Mouse (Mus musculus): ENCODE measurements around the gene Zfp362. TPM values are rescaled to one million over a fixed set of nuclear protein-coding genes. Genes with fewer than 3 reads are reported as not detected.

Gene Zfp362
- total and polyA plus RNA-seq, 3 experiments: 9.7 to 70.1 (median 16.1) TPM

GRCm38 (mm10) chr4:128817011-128817410 lies 11.2 kb upstream of the Zfp362 start:
- H3K27ac ChIP-seq (ENCODE audit: insufficient read depth, low read depth): no peak overlapping the region
- H3K36me3 ChIP-seq (replicated peaks in 1 of 2; ENCODE audit: control insufficient read depth in 1 of 2, insufficient read depth in 1 of 2, low read length in 1 of 2): peaks cover 0 to 11% of the 10 kb centered on the region in 2 experiments
- no peaks in the 10 kb centered on the region for H3K9me3 ChIP-seq (replicated peaks; ENCODE audit: low read length)
- H3K4me3 ChIP-seq (replicated peaks in 1 of 3; ENCODE audit: low read depth in 2 of 3, low read length in 2 of 3, poor library complexity in 1 of 3): no peak overlapping the region
- TF ChIP-seq CHD1 (IDR thresholded peaks at IDR 0.05; ENCODE audit: low read depth, low read length) (no peak), JUN (IDR thresholded peaks at IDR 0.05; ENCODE audit: insufficient read depth, low read depth, low read length) (no peak), USF1 (IDR thresholded peaks at IDR 0.05; ENCODE audit: low read depth, low read length) (no peak), E2F4 (IDR thresholded peaks at IDR 0.05; ENCODE audit: insufficient replicate concordance, low read depth, low read length) (no peak), MYC (IDR thresholded peaks at IDR 0.05; ENCODE audit: low read depth, low read length) (no peak), MAX (IDR thresholded peaks at IDR 0.05; ENCODE audit: low read length) (no peak), RAD21 (IDR thresholded peaks at IDR 0.05; ENCODE audit: low read depth, low read length) (no peak), SMC3 (IDR thresholded peaks at IDR 0.05; ENCODE audit: low read depth, low read length) (no peak), PAX5 (IDR thresholded peaks at IDR 0.05; ENCODE audit: low read length) (no peak), ZC3H11A (IDR thresholded peaks at IDR 0.05; ENCODE audit: low read depth, low read length) (no peak), GABPA (IDR thresholded peaks at IDR 0.05; ENCODE audit: insufficient replicate concordance, low read depth, low read length) (no peak), TCF12 (IDR thresholded peaks at IDR 0.05; ENCODE audit: low read depth, low read length) (no peak), TBP (conservative IDR thresholded peaks at IDR 0.05; ENCODE audit: low read depth, low read length) (no peak), ZNF384 (IDR thresholded peaks at IDR 0.05; ENCODE audit: low read depth, low read length) (no peak), RCOR1 (conservative IDR thresholded peaks at IDR 0.05; ENCODE audit: low read depth, low read length) (no peak), ZKSCAN1 (IDR thresholded peaks at IDR 0.05; ENCODE audit: borderline replicate concordance, low read depth, low read length) (no peak), USF2 (conservative IDR thresholded peaks at IDR 0.05; ENCODE audit: low read depth, low read length) (no peak), NRF1 (IDR thresholded peaks at IDR 0.05; ENCODE audit: low read depth, low read length) (no peak)
- no peak for DNase-seq (ENCODE audit: extremely low read depth)
- no peak overlapping the region for H3K4me2 ChIP-seq (ENCODE audit: insufficient read depth, low read depth, poor library complexity, severe bottlenecking)
- no peak overlapping the region for H3K9ac ChIP-seq (ENCODE audit: insufficient read depth, low read depth)
- 0 out of 2 replicates have a peak, but pooled peaks cover 3% of the 10 kb centered on the region for H3K79me2 ChIP-seq (replicated peaks; ENCODE audit: control insufficient read depth, extremely low read depth, insufficient read depth, poor library complexity, severe bottlenecking)
- in situ Hi-C loops (cut with MboI; ENCODE audit: low pct_ligation_motif_present, low pct_unique_long_range_greater_than_20kb, low sequenced_read_pairs) (no loop called here), dilution Hi-C loops (cut with MboI; ENCODE audit: extremely low pct_ligation_motif_present, extremely low pct_unique_long_range_greater_than_20kb, low sequenced_read_pairs) (no loop called here)
- peaks cover 11 to 24% of the 10 kb centered on the region in 2 experiments for H3K4me1 ChIP-seq (ENCODE audit: control insufficient read depth in 1 of 2, insufficient read depth in 2 of 2)
- no peaks in the 10 kb centered on the region for H3K27me3 ChIP-seq (replicated peaks)

GRCm38 (mm10) chr4:128811382-128812056 lies 5.7 kb upstream of the Zfp362 start:
- peak; percentile 94 for DNase-seq (ENCODE audit: extremely low read depth)
- in situ Hi-C loops (cut with MboI; ENCODE audit: low pct_ligation_motif_present, low pct_unique_long_range_greater_than_20kb, low sequenced_read_pairs): no loop called here
- no peaks in the 10 kb centered on the region for H3K79me2 ChIP-seq (replicated peaks; ENCODE audit: control insufficient read depth, extremely low read depth, insufficient read depth, poor library complexity, severe bottlenecking)
- H3K4me1 ChIP-seq (ENCODE audit: control insufficient read depth in 1 of 2, insufficient read depth in 2 of 2): peaks cover 3 to 18% of the 10 kb centered on the region in 2 experiments; a peak in 3 of 4 replicates
- H3K4me2 ChIP-seq (ENCODE audit: insufficient read depth, low read depth, poor library complexity, severe bottlenecking): peak overlapping the region; percentile 58
- H3K36me3 ChIP-seq (replicated peaks in 1 of 2; ENCODE audit: control insufficient read depth in 1 of 2, insufficient read depth in 1 of 2, low read length in 1 of 2): peaks cover 0 to 11% of the 10 kb centered on the region in 2 experiments
- dilution Hi-C loops (cut with MboI; ENCODE audit: extremely low pct_ligation_motif_present, extremely low pct_unique_long_range_greater_than_20kb, low sequenced_read_pairs): no loop called here
- no peaks in the 10 kb centered on the region for H3K27me3 ChIP-seq (replicated peaks)
- H3K4me3 ChIP-seq (replicated peaks in 1 of 3; ENCODE audit: low read depth in 2 of 3, low read length in 2 of 3, poor library complexity in 1 of 3): peak overlapping the region; percentile 78 to 83 (median 80)
- H3K9me3 ChIP-seq (replicated peaks; ENCODE audit: low read length): peaks cover 17% of the 10 kb centered on the region
- H3K9ac ChIP-seq (ENCODE audit: insufficient read depth, low read depth): peak overlapping the region; percentile 79
- 0 out of 2 replicates have a peak overlapping the region, but pooled peaks have one; percentile 11 for H3K27ac ChIP-seq (ENCODE audit: insufficient read depth, low read depth)
- peak; percentile 97 for TF ChIP-seq JUN (IDR thresholded peaks at IDR 0.05; ENCODE audit: insufficient read depth, low read depth, low read length)
- no peak for TF ChIP-seq NRF1 (IDR thresholded peaks at IDR 0.05; ENCODE audit: low read depth, low read length)
- TF ChIP-seq HCFC1 (IDR thresholded peaks at IDR 0.05; ENCODE audit: low read depth, low read length): peak; percentile 96
- TF ChIP-seq BHLHE40 (IDR thresholded peaks at IDR 0.05; ENCODE audit: low read depth, low read length): no peak
- 0 out of 2 replicates have a peak, but pooled peaks have one; percentile 32 for TF ChIP-seq MAFK (IDR thresholded peaks at IDR 0.05; ENCODE audit: insufficient replicate concordance, low read length)
- TF ChIP-seq SMC3 (IDR thresholded peaks at IDR 0.05; ENCODE audit: low read depth, low read length): peak; percentile 9; the same call in 1 of the 2 replicates
- TF ChIP-seq EP300 (IDR thresholded peaks at IDR 0.05; ENCODE audit: low read length): peak; percentile 37; the same call in 1 of the 2 replicates
- TF ChIP-seq MXI1 (IDR thresholded peaks at IDR 0.05; ENCODE audit: low read depth, low read length): peak; percentile 87
- 0 out of 2 replicates have a peak, but pooled peaks have one; percentile 27 for TF ChIP-seq RCOR1 (conservative IDR thresholded peaks at IDR 0.05; ENCODE audit: low read depth, low read length)
- TF ChIP-seq RAD21 (IDR thresholded peaks at IDR 0.05; ENCODE audit: low read depth, low read length): no peak
- TF ChIP-seq E2F4 (IDR thresholded peaks at IDR 0.05; ENCODE audit: insufficient replicate concordance, low read depth, low read length): no peak
- TF ChIP-seq JUND (conservative IDR thresholded peaks at IDR 0.05; ENCODE audit: low read depth, low read length): peak; percentile 99
- peak; percentile 80 for TF ChIP-seq CHD2 (IDR thresholded peaks at IDR 0.05; ENCODE audit: low read length)
- TF ChIP-seq GABPA (IDR thresholded peaks at IDR 0.05; ENCODE audit: insufficient replicate concordance, low read depth, low read length): peak; percentile 31; the same call in 1 of the 2 replicates
- TF ChIP-seq CHD1 (IDR thresholded peaks at IDR 0.05; ENCODE audit: low read depth, low read length): no peak
- TF ChIP-seq IRF4 (IDR thresholded peaks at IDR 0.05; ENCODE audit: low read depth, low read length): peak; percentile 99
- peak; percentile 92 for TF ChIP-seq MYC (IDR thresholded peaks at IDR 0.05; ENCODE audit: low read depth, low read length)
- TF ChIP-seq POLR2A (IDR thresholded peaks at IDR 0.05; ENCODE audit: low read depth, low read length): peak; percentile 74
- peak; percentile 99 for TF ChIP-seq MAX (IDR thresholded peaks at IDR 0.05; ENCODE audit: low read length)
- TF ChIP-seq NELFE (IDR thresholded peaks at IDR 0.05; ENCODE audit: low read depth, low read length): peak; percentile 82
- peak; percentile 99 for TF ChIP-seq SIN3A (IDR thresholded peaks at IDR 0.05; ENCODE audit: low read length)
- TF ChIP-seq ZC3H11A (IDR thresholded peaks at IDR 0.05; ENCODE audit: low read depth, low read length): no peak
